Mouse (Mus musculus) megakaryocyte-erythroid progenitor cell, adult 5-6 weeks (primary cell): ENCODE data around the gene Fbln1. TPM values are rescaled to one million over a fixed set of nuclear protein-coding genes. Genes with fewer than 3 reads are reported as not detected.

ENCODE experiments used
- ATAC-seq: replicated peaks from 2 replicates; pipeline ENCODE4 v1.8.0; 2016; ENCODE audit warnings: mild to moderate bottlenecking, inconsistent platforms; ENCODE audit not compliant: severe bottlenecking, poor library complexity, low FRiP score, low TSS enrichment
- total RNA-seq, 2 experiments: library from RNA; stranded (forward) in 1 of 2; stranded (reverse) in 1 of 2; fragments of 200-1000, 215-1000 nt in 1 of 2; fragments of >200 nt in 1 of 2; fragmentation: Nextera tagmentation in 1 of 2; gene quantifications; 2 replicates each; pipeline ENCODE4 v1.2.3; 2014 to 2017

Fbln1 gene
- total RNA-seq, 2 experiments from 2014 or later: not detected

DNA sequence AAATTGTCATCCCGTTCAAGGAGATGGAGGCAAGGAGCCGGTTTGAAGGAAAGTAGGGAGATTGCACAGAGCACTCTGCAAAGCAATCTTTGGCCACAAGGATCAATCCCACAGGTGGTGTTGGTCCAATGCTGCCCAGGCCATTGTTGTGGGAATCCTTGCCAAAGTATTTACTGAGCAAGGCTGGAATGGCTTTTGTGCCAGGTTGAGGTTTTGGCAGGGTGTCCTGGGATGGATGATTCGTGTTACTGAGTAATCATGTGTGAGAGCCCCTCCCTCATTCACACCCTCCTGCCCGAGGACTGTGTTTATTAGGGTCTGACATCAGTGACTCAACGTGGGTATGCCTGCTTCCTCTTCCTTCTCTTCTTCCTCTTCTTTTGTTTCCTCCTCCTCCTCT is 3.0 kb upstream of the Fbln1 start:
- ATAC-seq: no peak

DNA sequence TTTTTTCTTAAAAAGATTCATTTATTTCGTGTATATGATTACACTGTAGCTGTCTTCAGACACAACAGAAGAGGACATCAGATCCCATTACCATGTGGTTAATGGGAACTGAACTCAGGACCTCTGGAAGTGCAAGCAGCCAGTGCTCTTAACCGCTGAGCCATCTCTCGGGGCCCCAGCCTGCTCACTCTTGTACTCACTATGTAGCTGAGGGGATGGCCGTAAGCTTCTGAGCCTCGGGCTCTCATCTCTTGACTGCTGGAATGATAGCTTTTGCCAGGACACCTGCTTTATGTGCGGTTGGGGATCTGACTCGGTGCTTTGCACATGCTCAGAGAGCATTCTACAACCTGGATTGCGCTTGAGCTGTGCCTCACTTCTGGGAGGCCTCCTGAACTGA is 1.4 kb upstream of the Fbln1 start:
- ATAC-seq: no peak

DNA sequence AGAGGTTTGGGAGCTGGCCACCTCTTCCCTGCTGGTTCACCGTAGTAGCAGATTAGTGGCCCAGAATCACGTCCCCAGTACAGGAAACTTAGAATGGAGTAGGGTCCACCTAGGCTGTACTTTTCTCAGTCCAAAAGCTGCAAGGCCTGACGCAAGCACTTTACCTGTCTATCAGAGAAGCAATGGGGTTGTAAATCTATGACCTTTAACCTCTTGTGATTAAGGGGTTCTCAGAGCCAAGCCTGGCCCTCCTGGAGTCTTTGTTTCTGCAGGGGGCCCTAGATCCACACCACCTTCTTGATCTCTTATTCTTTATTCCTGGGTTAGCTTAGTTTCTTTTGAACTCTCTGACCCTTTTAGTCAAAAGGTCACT is 940 bp downstream of the Fbln1 start:
- no peak for ATAC-seq

- ATAC-seq: no peak
Observed at GRCm38 (mm10) chr15:85207081-85207480, 1.3 kb downstream of the Fbln1 start.

DNA sequence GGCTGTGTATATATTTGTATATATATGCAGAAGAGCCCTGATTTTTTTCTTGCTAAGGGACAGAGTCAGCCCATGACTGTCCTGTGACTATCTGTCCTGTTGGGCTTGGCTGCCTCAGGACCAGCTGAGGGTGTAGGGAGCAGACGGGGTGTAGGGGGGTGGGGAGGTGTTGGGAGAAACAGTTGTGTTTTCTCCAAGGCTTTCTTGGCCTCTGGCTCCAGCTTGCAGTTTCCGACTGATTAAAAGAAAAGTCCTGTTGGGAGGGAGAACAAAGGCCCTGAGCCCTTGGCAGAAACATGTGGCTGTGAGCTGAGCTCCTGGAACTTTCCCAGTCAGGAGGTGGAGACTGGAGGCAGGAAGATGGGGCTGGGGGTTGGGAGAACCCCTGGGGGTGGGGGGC is 2.0 kb downstream of the Fbln1 start:
- no peak for ATAC-seq

GRCm38 (mm10) chr15:85208332-85208731 is 2.6 kb downstream of the Fbln1 start:
- ATAC-seq: no peak

DNA sequence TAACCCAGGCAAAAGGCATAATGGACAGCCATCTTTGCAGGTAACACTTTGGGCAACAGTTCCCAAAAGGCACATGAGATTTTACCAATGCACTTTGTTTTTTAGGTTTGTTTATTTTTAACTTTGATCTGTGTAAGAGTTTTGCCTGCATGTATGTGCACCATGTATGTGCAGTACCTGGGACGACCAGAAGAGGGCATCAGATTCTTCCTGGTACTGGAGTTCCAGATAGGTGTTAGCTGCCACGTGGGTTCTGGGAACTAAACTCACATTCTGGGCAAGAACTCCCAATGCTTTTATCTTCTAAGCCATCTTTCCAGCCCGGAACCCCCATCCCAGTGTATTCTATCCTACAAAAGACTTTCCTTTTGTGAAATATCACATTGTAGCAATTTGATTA is 3.6 kb downstream of the Fbln1 start:
- ATAC-seq: no peak

DNA sequence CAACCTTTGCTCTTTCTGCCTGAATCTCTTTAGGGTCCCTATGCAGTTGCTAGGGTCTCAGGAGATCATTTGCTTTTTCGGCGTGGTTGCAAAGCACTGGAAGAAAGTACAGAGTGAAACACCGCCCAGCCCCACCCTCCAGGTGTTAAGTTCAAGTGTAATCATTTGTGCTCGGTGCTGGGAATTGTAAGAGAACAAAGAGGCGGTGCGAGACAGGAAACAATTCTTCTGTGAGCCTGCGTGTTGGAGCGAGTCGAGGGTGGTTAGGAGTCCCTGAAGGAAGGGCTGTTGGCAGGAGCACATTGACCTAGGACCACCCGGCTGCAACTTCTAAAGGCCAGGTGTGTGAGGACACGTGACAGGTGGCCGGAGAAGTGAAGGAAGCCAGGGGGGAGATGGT is 4.9 kb downstream of the Fbln1 start:
- no peak for ATAC-seq

- ATAC-seq: no peak
Observed at GRCm38 (mm10) chr15:85211101-85211760, 5.5 kb downstream of the Fbln1 start.

GRCm38 (mm10) chr15:85216069-85216813 is 10.5 kb downstream of the Fbln1 start:
- no peak for ATAC-seq

DNA sequence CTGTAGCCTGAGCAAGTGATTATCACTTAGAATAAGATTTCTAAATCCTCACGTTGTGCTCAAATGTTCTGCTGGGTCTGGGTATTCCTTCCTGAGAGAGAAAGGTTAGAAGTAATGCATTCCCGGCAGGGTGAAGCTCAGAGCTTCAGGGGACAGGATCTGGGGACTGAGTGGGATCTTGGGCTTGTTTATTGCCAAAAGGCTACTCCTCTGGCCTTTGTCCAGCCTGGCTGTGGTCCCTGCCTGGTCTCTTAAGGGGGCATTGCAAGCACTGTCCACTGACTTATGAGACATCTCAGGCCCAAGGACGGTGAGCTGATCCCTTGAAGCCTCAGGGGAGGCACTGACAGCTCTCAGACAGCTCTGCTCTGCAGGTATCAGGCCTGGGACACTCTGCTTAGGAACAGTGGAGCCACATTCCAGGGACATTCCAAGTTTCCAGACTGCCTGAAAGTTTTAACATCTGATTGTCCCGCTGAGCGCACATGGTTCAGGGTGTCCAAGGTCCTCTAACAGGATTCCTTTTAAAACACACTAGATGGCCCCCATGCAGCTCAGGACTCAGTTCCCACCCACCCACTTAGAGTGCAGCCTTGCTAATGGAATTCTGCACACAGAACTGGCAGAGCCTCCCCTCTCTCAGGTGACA is 13.0 kb downstream of the Fbln1 start:
- no peak for ATAC-seq

GRCm38 (mm10) chr15:85220371-85220770 is 14.6 kb downstream of the Fbln1 start:
- ATAC-seq: no peak

- no peak for ATAC-seq
Observed at GRCm38 (mm10) chr15:85221115-85221854, 15.5 kb downstream of the Fbln1 start.

DNA sequence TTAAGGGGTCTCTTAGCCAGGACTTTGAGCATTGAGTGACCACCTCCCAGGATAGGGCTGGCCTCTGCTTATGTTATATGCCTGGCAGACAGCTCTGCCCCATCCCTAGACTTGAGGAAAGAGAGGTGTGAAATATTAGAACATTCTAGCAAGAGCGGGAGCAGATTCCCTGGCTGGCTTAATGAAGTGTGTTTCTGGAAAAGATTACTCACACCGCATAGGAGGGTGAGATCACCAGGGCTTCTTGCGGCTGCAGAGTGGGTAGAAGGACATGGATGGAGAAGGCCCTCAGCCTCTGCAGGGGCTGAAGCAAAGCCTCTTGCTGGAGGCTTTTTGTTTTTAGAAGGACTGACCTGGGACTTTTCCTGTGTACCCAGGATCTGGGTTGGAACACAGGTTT is 19.9 kb downstream of the Fbln1 start:
- ATAC-seq: no peak

GRCm38 (mm10) chr15:85226841-85227240 is 21.1 kb downstream of the Fbln1 start:
- ATAC-seq: no peak

GRCm38 (mm10) chr15:85228568-85228967 is 22.8 kb downstream of the Fbln1 start:
- ATAC-seq: no peak

- ATAC-seq: no peak
Observed at GRCm38 (mm10) chr15:85229960-85230535, 24.3 kb downstream of the Fbln1 start.

- ATAC-seq: no peak
Observed at GRCm38 (mm10) chr15:85230613-85231012, 24.9 kb downstream of the Fbln1 start.

GRCm38 (mm10) chr15:85231443-85232255 is 25.9 kb downstream of the Fbln1 start:
- peak; percentile 65; the same call in 1 of the 2 replicates for ATAC-seq
